Mouse (Mus musculus) adrenal gland, postnatal 25 days (tissue): ENCODE results near the gene Bud23. TPM values are rescaled to one million over a fixed set of nuclear protein-coding genes. Genes with fewer than 3 reads are reported as not detected.
"Not testable (repeated sequence)": the region's sequence is repeated elsewhere in the genome, so short reads cannot be mapped to it uniquely, and the experiment has no call there.

ENCODE experiments used
- DNase-seq: peaks from one replicate; pipeline ENCODE4 v3.0.0; 2021; ENCODE audit warnings: mixed read lengths
- total RNA-seq: library from RNA; stranded (reverse); gene quantifications from 2 replicates; pipeline ENCODE4 v1.2.3, GENCODE M21; 2021

Gene Bud23
- total RNA-seq, 1 experiment from 2014 or later: 58.5 TPM

- no peak for DNase-seq
These were observed 5.7 kb upstream of the Bud23 start for GRCm38 (mm10) chr5:135070448-135070847.

DNA sequence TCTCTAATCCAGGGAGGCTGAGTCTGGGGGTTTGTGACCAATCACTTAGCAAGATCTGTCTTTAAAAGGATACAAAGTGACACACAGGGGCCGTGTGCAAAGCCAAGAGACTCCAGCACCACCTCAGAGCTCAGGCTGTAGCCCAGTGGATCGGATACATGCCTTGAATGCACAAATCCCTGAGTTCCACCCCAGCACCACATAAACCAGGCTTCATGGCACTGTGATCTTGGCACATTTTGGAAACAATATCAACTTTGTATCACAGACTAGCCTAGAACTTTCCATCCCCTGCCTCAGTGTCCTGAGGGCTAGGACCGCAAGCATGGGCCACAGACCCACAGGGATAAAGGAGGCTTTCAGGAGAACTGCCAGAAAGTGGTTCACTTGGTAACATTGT, 1.2 kb upstream of the Bud23 start:
- DNase-seq: no peak

DNA sequence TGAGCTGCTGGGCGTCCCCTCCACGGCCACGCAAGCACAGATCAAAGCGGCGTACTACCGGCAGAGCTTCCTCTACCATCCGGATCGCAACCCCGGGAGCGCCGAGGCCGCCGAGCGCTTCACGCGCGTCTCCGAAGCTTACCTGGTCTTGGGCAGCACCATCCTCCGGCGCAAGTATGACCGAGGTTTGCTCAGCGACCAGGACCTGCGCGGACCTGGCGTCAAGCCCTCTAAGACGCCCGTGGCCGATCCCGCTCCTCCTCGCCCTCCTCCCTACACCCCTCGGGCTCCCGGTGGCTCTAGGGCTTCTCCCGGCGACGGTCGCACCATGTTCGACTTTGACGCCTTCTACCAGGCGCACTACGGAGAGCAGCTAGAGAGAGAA, 385 bp downstream of the Bud23 start:
- DNase-seq: no peak

GRCm38 (mm10) chr5:135063629-135064381, 954 bp downstream of the Bud23 start, which contains the start of gene Dnajc30:
Gene Dnajc30, plus strand, starts transcription at chr5:135064202.
- DNase-seq: peak; percentile 97

- DNase-seq: no peak
These were observed 11.4 kb downstream of the Bud23 start for GRCm38 (mm10) chr5:135053356-135053755.

DNA sequence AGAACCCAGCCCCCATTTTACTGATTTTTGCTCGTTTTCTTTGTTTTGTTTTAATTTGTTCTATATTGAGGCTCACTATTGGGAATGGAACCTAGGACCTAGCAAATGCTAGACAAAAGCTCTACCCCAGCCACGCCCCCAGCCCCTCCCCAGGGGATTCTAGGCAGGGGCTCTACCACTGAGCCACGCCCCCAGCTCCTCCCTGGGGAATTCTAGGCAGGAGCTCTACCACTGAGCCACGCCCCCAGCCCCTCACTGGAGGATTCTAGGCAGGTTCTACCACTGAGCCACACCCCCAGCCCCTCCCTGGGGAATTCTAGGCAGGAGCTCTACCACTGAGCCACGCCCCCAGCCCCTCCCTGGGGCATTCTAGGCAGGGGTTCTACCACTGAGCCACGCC, 15.5 kb downstream of the Bud23 start:
- not testable (repeated sequence) for DNase-seq

- DNase-seq: no peak
These were observed 16.2 kb downstream of the Bud23 start for GRCm38 (mm10) chr5:135048539-135048938.

DNA sequence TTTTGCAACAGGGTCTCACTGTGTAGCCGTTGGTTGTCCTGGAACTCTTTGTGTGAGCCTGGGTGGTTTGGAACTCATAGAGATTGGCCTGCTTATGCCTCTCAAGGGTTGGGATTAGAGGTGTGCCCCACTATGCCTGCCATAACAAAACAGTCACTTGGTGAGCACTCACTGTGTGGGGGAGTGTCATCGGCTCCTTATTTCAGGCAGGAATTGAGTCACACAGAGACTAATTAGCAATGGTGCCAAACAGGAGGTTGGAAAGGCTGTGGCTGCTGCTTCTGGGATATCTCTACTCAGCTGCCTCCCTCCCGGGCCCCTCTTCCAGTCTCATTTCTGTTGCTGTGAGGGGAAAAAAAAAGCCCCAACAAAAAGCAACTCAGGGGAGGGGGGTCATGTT, 20.2 kb downstream of the Bud23 start:
- no peak for DNase-seq

DNA sequence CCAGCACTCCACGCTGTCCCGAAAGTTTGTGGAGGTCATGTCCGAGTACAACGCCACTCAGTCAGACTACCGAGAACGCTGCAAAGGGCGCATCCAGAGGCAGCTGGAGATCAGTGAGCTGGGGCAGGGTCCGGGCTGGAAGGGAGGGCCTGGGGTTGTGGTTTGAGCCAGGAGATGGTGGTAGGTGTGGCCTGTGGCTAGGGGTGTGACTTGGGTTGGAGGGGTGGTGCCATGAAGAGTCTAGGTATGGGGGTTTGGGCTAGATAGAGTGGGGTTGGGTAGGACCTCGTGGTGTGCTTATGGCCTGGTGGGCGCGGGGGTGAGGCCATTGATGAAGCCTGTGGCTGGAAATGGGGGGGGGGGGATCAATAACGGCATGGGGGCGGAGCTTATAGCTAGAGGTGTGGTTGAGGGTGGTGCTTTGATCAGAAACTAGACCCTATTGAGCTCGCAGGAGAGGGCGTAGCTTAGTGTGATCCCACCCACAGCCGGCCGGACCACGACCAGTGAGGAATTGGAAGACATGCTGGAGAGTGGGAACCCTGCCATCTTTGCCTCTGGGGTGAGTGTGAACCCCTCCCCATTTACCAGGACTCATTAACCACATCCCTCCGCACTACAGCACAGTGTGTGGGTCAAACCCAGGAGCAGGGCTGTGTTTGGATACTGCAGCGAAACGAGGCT, 22.5 kb downstream of the Bud23 start:
- no peak for DNase-seq

- no peak for DNase-seq
These were observed 24.0 kb downstream of the Bud23 start for GRCm38 (mm10) chr5:135040777-135041176.

DNA sequence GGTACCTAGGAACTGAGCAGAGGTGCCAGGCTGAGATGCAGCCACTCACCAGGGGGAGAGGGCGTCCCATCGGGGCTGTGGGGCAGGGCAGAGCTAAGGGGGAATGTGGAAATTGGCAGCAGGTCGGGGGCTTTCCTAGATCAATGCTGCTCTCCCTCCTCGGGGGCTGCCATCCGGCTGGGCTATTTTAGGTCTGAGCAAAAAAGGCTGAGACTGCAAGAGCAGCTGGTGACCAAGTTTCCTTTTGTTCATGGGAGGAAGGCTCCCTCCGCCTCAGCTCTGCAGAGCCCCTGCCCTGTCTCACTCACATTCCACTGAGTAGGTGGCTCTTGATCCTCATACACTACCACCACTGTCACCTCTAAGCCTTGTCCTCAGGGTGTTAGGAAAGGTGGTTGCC, 24.7 kb downstream of the Bud23 start:
- DNase-seq: no peak

DNA sequence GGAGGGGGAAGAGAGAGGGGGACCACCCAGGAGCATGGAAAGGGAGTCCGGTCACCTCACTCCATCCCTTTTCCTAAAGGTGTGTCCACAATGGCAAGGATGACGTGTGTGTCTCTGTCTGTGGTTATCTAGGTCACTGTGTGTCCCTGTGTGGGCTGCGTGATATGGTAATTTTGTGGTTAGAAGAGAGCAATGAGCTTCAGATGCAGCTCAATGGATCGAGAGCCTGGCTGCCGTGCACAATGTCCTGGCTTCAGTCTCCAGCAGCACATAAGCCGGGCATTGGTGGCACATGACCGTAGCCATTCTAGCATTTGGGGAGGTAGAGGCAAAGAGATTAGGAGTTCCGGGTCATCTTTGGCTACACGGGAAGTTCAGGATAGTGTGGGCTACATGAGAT, 25.2 kb downstream of the Bud23 start:
- no peak for DNase-seq

DNA sequence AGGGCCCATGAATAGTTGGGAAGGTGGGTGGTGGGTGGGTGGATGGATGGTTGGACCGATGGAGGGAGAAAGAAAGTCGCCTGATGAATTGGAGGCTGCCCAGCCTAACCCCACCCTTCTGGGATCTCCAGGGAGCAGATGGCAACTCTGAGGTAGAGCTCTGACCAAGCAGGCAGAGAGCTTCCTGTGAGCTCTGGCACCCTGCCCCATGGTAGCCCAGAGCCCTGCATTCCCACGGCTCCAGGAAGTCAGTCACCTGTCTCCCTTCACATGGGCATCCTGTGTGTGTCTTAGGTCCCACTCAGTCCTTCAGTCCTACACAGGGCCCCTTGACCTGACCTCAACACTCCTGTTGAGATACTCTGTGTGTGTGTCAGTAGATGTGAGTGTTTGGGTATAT, 26.8 kb downstream of the Bud23 start:
- no peak for DNase-seq

DNA sequence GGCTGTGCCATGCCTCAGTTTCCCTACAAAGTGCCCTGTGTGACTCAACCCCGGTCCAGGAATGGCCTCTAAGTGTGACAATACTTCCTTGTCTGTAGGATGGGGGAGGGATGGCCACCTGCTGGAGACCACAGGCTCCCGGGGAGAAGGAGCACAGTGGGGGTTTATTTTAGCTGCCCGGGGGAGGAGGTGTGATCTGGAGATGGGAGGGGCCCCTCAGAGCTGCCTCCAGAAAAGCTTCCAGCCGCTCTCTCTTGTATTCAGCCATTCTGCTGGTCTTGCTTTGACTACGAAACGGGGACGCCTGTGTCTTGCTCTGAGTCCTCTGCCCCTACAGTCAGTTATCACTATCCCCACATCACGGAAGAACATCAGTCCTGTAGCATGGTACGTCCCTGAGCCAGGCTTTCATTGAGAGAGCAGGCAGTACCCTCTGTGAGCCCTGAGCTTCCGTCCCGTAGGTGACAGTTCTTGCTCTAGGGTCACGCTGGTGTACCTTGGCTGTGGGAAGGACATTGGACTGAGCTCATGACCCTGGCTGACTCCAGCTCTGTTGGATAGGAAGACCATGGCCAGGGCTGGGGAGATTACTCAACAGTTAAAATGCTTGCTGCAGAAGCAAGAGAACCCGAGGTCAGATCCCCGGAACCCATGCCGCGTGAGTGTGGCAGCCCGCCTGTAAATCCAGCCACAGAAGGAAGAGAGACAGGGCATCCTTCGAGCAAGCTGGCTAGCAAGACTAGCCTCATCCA, 29.0 kb downstream of the Bud23 start:
- no peak for DNase-seq

DNA sequence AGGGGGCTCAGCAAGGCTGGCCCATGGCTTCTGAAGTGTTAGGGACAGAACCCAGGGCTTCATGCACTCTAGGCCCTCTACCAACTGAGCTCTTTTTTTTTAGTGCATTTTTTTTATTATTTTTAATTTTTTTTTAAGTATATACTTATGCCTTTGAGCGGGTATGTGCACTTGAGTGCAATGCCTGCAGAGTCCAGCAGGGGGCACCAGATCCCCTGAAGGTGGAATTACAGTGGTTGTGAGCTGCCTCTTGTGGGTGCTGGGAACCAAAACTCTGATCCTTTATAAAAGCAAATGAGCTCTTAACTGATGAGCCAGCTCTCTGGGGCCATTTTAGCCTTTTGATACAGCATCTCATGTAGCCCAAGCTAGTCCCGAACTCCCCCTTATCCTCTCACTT, 30.2 kb downstream of the Bud23 start:
- DNase-seq: no peak

DNA sequence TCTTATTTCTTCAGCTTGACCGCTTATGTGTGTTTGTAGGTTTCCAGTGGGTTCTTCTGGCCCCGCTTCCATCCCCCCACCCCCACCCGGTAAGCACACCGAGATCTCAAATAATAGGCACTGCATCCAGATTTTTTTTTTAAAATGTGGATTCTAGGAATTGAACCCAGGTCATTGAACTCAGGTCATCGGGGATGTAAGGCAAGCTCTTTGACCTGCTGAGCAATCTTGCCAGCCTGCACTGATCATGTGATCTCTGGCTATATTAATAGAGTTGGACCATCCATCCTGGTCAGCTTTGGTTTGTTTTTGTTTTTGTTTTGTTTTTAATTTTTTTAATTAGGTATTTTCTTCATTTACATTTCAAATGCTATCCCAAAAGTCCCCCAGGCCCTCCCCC, 32.2 kb downstream of the Bud23 start:
- DNase-seq: no peak

GRCm38 (mm10) chr5:135029007-135029854, 35.5 kb downstream of the Bud23 start:
- DNase-seq: peak; percentile 89

DNA sequence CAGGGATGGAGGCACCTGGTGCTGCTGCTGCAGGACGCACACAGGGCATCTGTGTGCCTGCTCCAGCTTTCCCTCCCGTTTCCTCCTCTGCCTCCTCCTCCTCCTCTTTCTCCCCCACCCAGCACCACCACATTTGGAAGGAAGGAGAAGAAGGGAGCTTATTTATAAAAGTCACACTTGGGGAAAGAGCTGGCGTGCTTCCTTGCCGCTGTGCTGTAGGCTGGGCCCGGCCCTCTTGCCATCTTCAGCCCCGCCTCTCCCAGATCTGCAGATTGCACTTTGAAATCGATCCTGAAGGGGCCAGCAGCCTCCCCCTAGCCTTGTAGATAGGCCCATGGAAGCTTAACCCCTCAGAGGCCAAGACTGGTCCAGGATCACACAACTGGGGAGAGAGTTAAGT, 38.9 kb downstream of the Bud23 start:
- DNase-seq: no peak

- DNase-seq: no peak
These were observed 40.0 kb downstream of the Bud23 start for GRCm38 (mm10) chr5:135024665-135025224.

DNA sequence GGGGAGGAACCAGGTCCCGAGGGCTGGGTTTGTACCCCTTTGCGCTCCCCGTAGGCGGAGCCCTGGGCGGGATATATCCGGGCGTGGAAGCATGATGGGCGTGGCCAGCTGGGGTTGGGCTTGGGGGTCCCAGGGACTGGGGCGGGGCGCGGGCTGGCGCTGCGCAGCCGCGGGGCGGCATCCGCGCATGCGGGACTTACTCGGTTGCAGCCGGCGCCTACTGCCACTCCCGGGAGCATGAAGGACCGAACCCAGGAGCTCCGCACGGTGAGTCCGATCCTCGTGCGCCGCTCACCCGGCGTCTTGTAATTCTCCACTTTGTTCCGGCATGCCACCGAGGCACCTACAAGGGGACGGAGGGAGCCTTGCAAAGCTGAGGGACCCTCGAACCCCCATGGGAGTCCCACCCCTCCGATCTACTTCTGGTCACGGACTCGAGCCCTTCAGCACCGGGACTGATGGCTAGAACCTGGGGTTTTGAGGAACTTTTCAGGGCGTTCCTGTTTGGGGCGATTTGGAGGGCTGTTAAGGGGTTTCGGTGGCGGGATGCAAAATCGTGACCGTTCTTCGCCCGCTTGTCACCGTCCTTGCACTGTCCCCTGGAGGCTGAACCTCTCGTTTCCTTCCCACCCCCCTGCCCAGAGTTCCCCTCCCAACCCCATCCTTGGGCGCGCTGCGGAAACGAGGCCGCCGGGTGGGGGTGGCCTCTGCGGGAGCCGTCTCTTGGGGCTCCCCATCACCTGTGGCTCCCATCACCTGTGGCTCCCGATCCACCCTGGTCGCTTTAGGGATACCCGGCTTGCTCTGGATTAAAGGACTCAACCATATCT, 41.2 kb downstream of the Bud23 start, which contains the start of gene Stx1a:
Gene Stx1a, plus strand, starts transcription at position 139 of the 830 bp plus-strand sequence.
- DNase-seq: peak; percentile 90

DNA sequence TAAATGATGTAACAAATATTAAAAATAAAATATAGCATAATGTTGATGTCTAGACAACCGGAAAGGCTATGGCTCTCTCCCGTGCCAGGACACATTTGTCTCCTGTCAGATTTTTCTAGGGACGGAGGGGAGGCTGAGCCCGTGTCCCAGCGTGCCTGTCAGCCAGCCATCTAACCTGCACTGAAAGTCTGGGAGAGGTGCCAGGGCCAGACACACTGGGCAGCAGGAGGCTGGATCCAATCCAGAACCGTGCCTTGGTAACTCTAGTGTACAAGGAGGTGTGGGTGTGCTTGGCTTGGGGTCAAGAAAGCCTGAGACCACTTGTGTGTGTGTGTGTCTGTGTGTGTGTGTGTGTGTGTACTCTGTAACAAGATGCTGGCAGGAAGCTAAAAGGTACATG, 42.9 kb downstream of the Bud23 start:
- peak; percentile 82 for DNase-seq
